Mouse (Mus musculus) heart, adult 11 months (tissue): ENCODE data around the gene Sncb.

ENCODE experiments used
- DNase-seq: peaks from one replicate; pipeline ENCODE4 v3.0.0; 2022

The Sncb gene

GRCm38 (mm10) chr13:54748190-54748589, 18.2 kb downstream of the Sncb start:
- no peak for DNase-seq

GRCm38 (mm10) chr13:54746896-54747295, 19.5 kb downstream of the Sncb start:
- DNase-seq: no peak

- no peak for DNase-seq
Measured at GRCm38 (mm10) chr13:54746110-54746509, 20.3 kb downstream of the Sncb start.

- no peak for DNase-seq
Measured at GRCm38 (mm10) chr13:54738213-54738601, 28.2 kb downstream of the Sncb start.

- peak; percentile 90 for DNase-seq
Measured at GRCm38 (mm10) chr13:54737488-54738212, 28.7 kb downstream of the Sncb start.

- DNase-seq: no peak
Measured at GRCm38 (mm10) chr13:54736931-54737330, 29.5 kb downstream of the Sncb start.

GRCm38 (mm10) chr13:54726131-54726530, 40.3 kb downstream of the Sncb start:
- DNase-seq: no peak

- no peak for DNase-seq
Measured at GRCm38 (mm10) chr13:54723143-54723542, 43.3 kb downstream of the Sncb start.

GRCm38 (mm10) chr13:54716916-54717315, 49.5 kb downstream of the Sncb start:
- peak; percentile 89 for DNase-seq

- no peak for DNase-seq
Measured at GRCm38 (mm10) chr13:54714996-54715395, 51.4 kb downstream of the Sncb start.

- DNase-seq: no peak
Measured at GRCm38 (mm10) chr13:54714393-54714792, 52.0 kb downstream of the Sncb start.

- no peak for DNase-seq
Measured at GRCm38 (mm10) chr13:54710866-54711265, 55.5 kb downstream of the Sncb start.
